Mouse (Mus musculus): Measurements from ENCODE around the gene Sycn.

GRCm38 (mm10) chr7:28511441-28511840, 29.2 kb upstream of the Sycn start:
- no peak for TF ChIP-seq CTCF (IDR thresholded peaks at IDR 0.05; ENCODE audit: low read depth)
- no peak for TF ChIP-seq EP300 (IDR thresholded peaks at IDR 0.05; ENCODE audit: low read depth)

Data from liver, postnatal 0 days (tissue).